Mouse (Mus musculus) intestine, postnatal 0 days (tissue): Measurements from ENCODE around the gene Ccdc149. TPM values are rescaled to one million over a fixed set of nuclear protein-coding genes. Genes with fewer than 3 reads are reported as not detected.

Experiments
- ATAC-seq: fragments of 200-750 bp; cut with Nextera tagmentation; 2 replicates; pipeline ENCODE4 v1.8.0; 2017; ENCODE audit warnings: mild to moderate bottlenecking, moderate TSS enrichment, moderate library complexity
- H3K27ac ChIP-seq: fragments of 300-500 bp; sonication (generic); 2 replicates; pipeline ENCODE4 v1.5.1; 2014; ENCODE audit warnings: mild to moderate bottlenecking, low read depth, low read length, moderate library complexity
- H3K27me3 ChIP-seq: fragments of 300-500 bp; sonication (generic); replicated peaks from 2 replicates; pipeline ENCODE4 v1.6.1; 2014; ENCODE audit warnings: low read length, mixed read lengths; ENCODE audit not compliant: control insufficient read depth, insufficient read depth
- H3K36me3 ChIP-seq: fragments of 300-500 bp; sonication (generic); 2 replicates; pipeline ENCODE4 v1.6.1; 2014; ENCODE audit warnings: mild to moderate bottlenecking, moderate library complexity; ENCODE audit not compliant: control insufficient read depth, insufficient read depth
- H3K4me1 ChIP-seq: fragments of 300-500 bp; sonication (generic); replicated peaks from 2 replicates; pipeline ENCODE4 v1.6.1; 2014; ENCODE audit warnings: antibody characterized with exemption, low read length, mixed read lengths; ENCODE audit not compliant: control insufficient read depth, insufficient read depth
- H3K4me2 ChIP-seq: fragments of 300-500 bp; sonication (generic); replicated peaks from 2 replicates; pipeline ENCODE4 v1.6.1; 2014; ENCODE audit warnings: low read depth, mild to moderate bottlenecking, moderate library complexity
- H3K4me3 ChIP-seq: fragments of 300-500 bp; sonication (generic); 2 replicates; pipeline ENCODE4 v1.5.1; 2014; ENCODE audit warnings: low read depth, low read length
- H3K9ac ChIP-seq: fragments of 300-500 bp; sonication (generic); 2 replicates; pipeline ENCODE4 v1.6.1; 2014; ENCODE audit warnings: mild to moderate bottlenecking, low read depth, low read length
- H3K9me3 ChIP-seq: fragments of 300-500 bp; sonication (generic); 2 replicates; pipeline ENCODE4 v1.6.1; 2016; ENCODE audit warnings: mixed run types; ENCODE audit not compliant: control insufficient read depth
- CTCF ChIP-seq: sonication (generic); IDR thresholded peaks from 2 replicates; pipeline ENCODE4 v1.5.1; 2016; ENCODE audit warnings: low read depth, mild to moderate bottlenecking, control low read depth, antibody characterized with exemption, moderate library complexity
- WGBS: fragments of 180-500 bp; shearing (Covaris S2); extraction: QIAGEN DNeasy Blood & Tissue Kit; methylation state at CpG from one replicate; pipeline ENCODE4 v1.1.7; 2014; 5-methylcytosine and 5-hydroxymethylcytosine counted together
- polyA plus RNA-seq: library from polyadenylated mRNA; unstranded; fragments of >200 nt; fragmentation: Nextera tagmentation; extraction: Ambion mirVana; gene quantifications from 2 replicates; pipeline ENCODE4 v1.2.1, GENCODE M21; 2015

The Ccdc149 gene
- polyA plus RNA-seq, 1 experiment from 2014 or later, result 3.3 TPM

- Histone ChIP-seq H3K27me3 (no peaks in the 10 kb centered on the region), H3K4me2 (no peak overlapping the region), H3K4me1 (no peaks in the 10 kb centered on the region), H3K36me3 (no peaks in the 10 kb centered on the region), H3K9ac (no peak overlapping the region), H3K4me3 (no peak overlapping the region), H3K9me3 (no peaks in the 10 kb centered on the region), H3K27ac (no peak overlapping the region)
- 86% methylated on average over 8 of the region's 8 CpGs for WGBS
- no peak for ATAC-seq
- TF ChIP-seq CTCF, result no peak
These were observed 88.5 kb downstream of the Ccdc149 start for GRCm38 (mm10) chr5:52382837-52383236.

GRCm38 (mm10) chr5:52375847-52376246 lies 95.5 kb downstream of the Ccdc149 start:
- no peak overlapping the region for H3K27ac ChIP-seq
- no peaks in the 10 kb centered on the region for H3K9me3 ChIP-seq
- TF ChIP-seq CTCF, result no peak
- no peak overlapping the region for H3K9ac ChIP-seq
- no peaks in the 10 kb centered on the region for H3K27me3 ChIP-seq
- no peak overlapping the region for H3K4me3 ChIP-seq
- peaks cover 7% of the 10 kb centered on the region; the same call in 1 of the 2 replicates for H3K36me3 ChIP-seq
- no peak for ATAC-seq
- H3K4me2 ChIP-seq, result no peak overlapping the region
- WGBS, result 86% methylated on average over 9 of the region's 9 CpGs
- H3K4me1 ChIP-seq, result no peaks in the 10 kb centered on the region

- no peak overlapping the region for H3K27ac ChIP-seq
- H3K36me3 ChIP-seq, result peaks cover 7% of the 10 kb centered on the region; the same call in 1 of the 2 replicates
- H3K4me3 ChIP-seq, result no peak overlapping the region
- H3K4me1 ChIP-seq, result no peaks in the 10 kb centered on the region
- no peak for TF ChIP-seq CTCF
- H3K9me3 ChIP-seq, result no peaks in the 10 kb centered on the region
- H3K9ac ChIP-seq, result no peak overlapping the region
- H3K4me2 ChIP-seq, result no peak overlapping the region
- H3K27me3 ChIP-seq, result peaks cover 4% of the 10 kb centered on the region; the same call in 1 of the 2 replicates
- no peak for ATAC-seq
- 90% methylated on average over 6 of the region's 6 CpGs for WGBS
These were observed 100.4 kb downstream of the Ccdc149 start for GRCm38 (mm10) chr5:52370901-52371300.

- Histone ChIP-seq H3K4me2 (0 out of 2 replicates have a peak overlapping the region, but pooled peaks have one; percentile 24), H3K27me3 (peaks cover 4% of the 10 kb centered on the region; the same call in 1 of the 2 replicates), H3K4me3 (no peak overlapping the region), H3K9ac (no peak overlapping the region), H3K36me3 (no peaks in the 10 kb centered on the region), H3K4me1 (no peaks in the 10 kb centered on the region), H3K27ac (no peak overlapping the region), H3K9me3 (no peaks in the 10 kb centered on the region)
- WGBS, result 48% methylated on average over 63 of the region's 63 CpGs
- ATAC-seq, result no peak
- TF ChIP-seq CTCF, result no peak
These were observed 103.2 kb downstream of the Ccdc149 start for GRCm38 (mm10) chr5:52367866-52368840.

- no peaks in the 10 kb centered on the region for H3K36me3 ChIP-seq
- no peak overlapping the region for H3K4me2 ChIP-seq
- no peak overlapping the region for H3K27ac ChIP-seq
- WGBS, result 65% methylated on average over 2 of the region's 2 CpGs
- no peaks in the 10 kb centered on the region for H3K9me3 ChIP-seq
- no peak for TF ChIP-seq CTCF
- H3K9ac ChIP-seq, result no peak overlapping the region
- H3K27me3 ChIP-seq, result peaks cover 4% of the 10 kb centered on the region; the same call in 1 of the 2 replicates
- H3K4me1 ChIP-seq, result no peaks in the 10 kb centered on the region
- H3K4me3 ChIP-seq, result no peak overlapping the region
- ATAC-seq, result no peak
These were observed 104.7 kb downstream of the Ccdc149 start for GRCm38 (mm10) chr5:52366661-52367060.

GRCm38 (mm10) chr5:52365930-52366329 lies 105.4 kb downstream of the Ccdc149 start:
- Histone ChIP-seq H3K36me3 (no peaks in the 10 kb centered on the region), H3K9ac (no peak overlapping the region), H3K4me3 (no peak overlapping the region), H3K4me1 (no peaks in the 10 kb centered on the region), H3K4me2 (no peak overlapping the region), H3K27me3 (peaks cover 4% of the 10 kb centered on the region; the same call in 1 of the 2 replicates), H3K9me3 (no peaks in the 10 kb centered on the region), H3K27ac (no peak overlapping the region)
- no peak for ATAC-seq
- no peak for TF ChIP-seq CTCF
- WGBS, result 69% methylated on average over 5 of the region's 5 CpGs
